Mouse (Mus musculus) ES-E14 (cell line): ENCODE measurements at regions not wholly inside any gene's neighbourhood (a gene's known extent, or its start where the extent isn't known, plus 50 kb on each side); places are given as distances from the start of the nearest gene placed in this dataset.

ENCODE experiments used
- HCFC1 ChIP-seq: IDR thresholded peaks from 2 replicates; pipeline ENCODE4 v1.6.1; 2012; ENCODE audit warnings: low read length, inconsistent platforms, borderline replicate concordance; ENCODE audit not compliant: insufficient read depth
- ZC3H11A ChIP-seq: IDR thresholded peaks from 2 replicates; pipeline ENCODE4 v1.6.1; 2012; ENCODE audit warnings: low read depth, mild to moderate bottlenecking, inconsistent platforms, low read length, borderline replicate concordance

- TF ChIP-seq ZC3H11A (no peak), HCFC1 (no peak)
Observed at GRCm38 (mm10) chr16:54120356-54120755, 1177.4 kb downstream of the Zpld1 start.
